Mouse (Mus musculus) urinary bladder, postnatal 36 days (tissue): ENCODE data around the gene Hsdl1.

ENCODE experiments used
- DNase-seq, 2 experiments: peaks; one replicate each; pipeline ENCODE4 v3.0.0; 2022; ENCODE audit warnings: low spot score in 2 of 2, mixed read lengths in 1 of 2

The Hsdl1 gene

DNA sequence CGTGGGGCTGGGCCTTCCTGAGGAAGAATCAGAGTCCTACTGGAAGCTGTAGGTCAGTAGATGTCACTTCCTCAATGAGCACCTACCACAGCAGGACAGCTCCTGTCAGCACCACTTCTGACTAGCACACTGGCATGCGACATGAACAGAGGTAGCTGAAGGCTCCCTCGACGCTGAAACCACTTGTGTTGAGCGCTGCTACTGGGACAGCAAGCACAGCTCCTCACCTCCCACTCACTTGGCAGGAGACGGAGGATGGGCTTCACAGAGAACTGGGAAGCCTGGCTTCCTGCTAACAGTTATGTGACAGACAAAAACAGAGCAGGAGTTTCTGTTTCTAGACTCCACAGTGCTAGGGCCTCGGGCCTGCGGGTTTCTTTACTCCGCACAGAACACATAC lies 43.0 kb downstream of the Hsdl1 start:
- no peak for DNase-seq

DNA sequence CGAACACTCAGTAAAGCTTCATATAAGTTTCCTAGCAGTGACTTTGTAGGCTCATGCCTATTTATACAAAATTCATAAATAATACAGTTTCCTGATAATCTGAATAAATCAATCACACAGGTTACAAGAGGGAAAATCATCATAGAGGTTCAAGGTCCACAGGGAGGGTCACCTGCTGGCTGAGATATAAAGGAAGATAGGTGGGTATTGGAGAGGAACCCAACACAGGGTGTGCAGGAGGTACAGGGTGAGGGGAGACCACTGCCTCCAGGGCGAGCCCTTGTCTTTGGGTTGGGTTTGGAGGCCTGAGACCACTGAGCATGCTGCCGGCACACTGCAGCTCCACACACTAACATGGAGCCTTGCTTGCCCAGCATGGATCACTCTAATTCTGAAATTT lies 43.6 kb downstream of the Hsdl1 start:
- DNase-seq = no peak

DNA sequence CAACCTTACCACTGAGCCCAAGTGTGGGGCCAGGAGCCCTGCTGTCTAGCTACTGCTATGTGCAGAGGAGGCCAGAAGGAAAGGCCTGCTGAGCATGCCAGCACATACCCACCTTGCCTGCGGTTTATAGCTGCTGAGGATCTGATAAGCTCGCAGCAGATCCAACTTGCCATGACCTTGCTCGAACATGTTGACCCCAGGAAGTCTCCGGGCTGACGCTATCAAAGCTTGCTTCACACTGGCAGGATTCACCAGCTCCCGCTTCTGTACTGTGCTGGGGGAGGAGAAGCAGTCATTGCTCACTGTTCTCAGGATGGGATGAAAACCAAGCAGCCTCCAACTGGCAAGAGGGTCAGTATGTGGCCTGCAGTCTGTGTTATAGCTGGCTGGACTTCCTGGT lies 44.0 kb downstream of the Hsdl1 start:
- peak; percentile 44 to 62 for DNase-seq

DNA sequence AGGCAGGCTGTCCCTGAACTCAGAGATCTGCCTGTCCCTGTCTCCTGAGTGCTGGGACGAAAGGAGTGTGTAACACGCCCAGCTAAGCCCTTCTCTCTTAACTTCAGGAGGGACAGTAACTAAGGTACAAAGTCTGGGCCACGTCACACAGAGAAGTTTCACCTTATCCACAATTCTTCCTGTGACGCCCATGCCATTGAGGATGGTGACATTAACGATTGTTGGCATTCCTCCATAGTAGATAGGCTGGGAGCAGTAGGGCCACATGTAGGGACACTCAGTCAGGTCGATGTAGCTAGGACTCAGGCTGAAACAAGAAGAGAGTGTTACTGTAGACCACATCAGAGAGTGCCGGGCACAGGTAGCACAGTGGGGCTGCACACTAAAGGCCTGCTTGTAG lies 46.2 kb downstream of the Hsdl1 start:
- DNase-seq = no peak

DNA sequence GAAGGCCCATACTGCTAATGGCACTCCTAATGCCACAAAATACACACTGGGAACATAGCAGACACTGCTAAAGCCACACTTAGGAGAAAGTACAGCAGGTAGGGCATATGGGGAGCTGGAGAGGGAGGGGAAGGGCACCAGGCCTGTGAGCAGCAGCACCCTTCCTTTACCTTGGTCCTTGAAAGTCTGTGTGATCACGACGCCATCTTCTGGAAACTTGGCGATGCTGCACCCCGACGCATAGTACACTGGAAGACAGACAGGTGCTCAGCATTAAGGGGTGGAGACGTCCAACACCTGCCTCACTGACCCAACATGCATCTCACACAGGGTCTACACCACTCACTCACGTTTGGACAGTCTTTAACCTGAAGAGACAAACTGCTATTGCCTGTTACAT lies 54.9 kb downstream of the Hsdl1 start:
- DNase-seq = no peak

DNA sequence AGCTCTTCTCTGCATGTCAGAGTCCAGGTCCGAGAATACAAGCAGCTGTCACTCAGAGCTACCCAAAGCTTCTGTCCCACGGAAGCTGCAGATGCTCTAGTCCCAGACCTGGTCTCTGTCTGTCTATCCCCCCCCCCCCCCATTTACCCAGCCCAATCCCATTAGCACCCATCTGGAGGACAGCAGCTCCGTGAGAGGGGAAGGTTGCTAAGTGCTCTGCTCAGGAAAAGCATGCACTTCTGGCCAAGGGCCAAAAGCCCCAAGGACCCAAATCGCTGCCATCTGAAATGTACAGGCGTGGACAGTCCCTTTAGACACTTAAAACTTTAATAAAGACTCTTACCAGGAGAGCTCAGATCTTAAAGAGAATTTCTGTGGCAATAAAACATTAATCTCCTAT lies 58.3 kb downstream of the Hsdl1 start:
- no peak for DNase-seq

DNA sequence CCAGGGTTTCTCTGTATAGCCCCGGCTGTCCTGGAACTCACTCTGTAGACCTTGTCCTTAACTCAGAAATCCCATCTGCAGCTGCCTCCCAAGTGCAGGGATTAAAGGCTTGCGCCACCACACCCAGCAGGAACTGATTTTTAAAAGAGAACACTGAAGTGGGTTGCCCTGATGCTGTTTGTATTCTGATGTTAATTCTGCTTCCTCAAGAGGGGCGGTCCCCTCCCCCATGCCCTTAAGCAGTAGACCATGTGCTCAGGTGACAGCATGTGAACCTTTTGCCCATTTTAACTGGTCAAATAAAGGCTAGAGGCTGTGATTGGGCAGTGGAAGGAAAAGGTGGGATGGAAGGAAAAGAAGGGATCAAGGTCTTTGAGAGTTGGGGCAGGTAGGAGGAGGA lies 59.2 kb downstream of the Hsdl1 start:
- no peak for DNase-seq

DNA sequence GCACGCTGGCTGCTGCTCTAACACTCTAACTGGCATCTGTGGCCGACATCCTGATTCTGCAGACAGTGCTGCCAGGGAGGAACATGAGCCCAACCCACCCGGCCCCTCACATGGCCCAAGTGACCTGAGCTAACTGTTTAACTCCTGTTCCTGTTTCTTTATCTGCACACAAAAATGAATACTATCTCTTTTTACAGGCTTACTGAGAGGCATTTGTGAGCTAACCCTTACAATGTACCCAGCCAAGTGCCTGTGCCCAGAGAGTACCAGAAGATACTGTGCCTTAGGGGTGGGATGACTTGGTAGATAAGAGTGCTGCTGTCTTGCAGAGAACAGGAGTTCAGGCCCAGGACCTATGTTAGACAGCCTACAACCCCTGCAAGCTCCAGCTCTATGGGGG lies 60.0 kb downstream of the Hsdl1 start:
- no peak for DNase-seq

DNA sequence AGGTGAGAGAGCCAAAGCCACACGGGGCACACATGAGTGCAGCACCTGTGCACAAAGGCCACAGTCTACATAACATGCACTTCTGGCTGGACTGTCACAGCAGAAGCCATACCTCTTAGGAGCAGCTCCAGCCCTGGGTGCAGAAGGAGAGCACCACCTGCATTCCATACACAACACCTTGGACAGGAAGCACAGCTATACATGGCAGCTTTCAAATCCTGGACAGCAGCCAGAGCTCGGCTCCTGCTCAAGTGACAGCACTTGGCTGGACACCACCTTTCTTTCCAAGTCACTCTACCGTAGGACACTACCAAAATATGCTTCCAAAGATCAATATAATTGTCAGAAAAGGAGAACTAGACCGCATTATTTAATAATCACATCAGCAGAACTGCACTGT lies 61.6 kb downstream of the Hsdl1 start:
- no peak for DNase-seq
